Mouse (Mus musculus) megakaryocyte, embryonic 14.5 days (primary cell): ENCODE data around the gene Oaf.

Experiments used
- FLI1 ChIP-seq: IDR thresholded peaks from 2 replicates; pipeline ENCODE4 v1.6.1; 2012; ENCODE audit warnings: low read length, inconsistent platforms, mixed read lengths
- GATA1 ChIP-seq: IDR thresholded peaks from 3 replicates; pipeline ENCODE4 v1.6.1; 2012; ENCODE audit warnings: mixed read lengths, low read length, inconsistent platforms, borderline replicate concordance

DNA sequence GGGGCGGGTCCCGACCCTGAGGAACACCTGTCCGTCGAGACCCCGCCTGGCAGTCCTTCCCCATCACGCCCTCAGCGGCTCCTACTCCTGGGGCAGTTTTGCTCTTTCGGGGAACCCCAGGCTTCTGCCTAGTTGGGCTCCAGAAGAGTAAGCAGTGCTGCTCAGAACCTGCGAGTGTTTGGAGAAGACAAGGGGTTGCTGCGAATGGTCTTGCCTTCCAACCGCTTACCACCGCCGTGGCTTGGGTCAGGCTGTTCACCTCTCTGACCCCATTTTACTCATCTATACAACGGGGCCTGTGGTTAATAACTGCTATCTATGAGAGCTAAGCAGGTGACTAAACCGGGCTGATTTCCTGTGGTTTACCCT is 33.7 kb downstream of the Oaf start:
- TF ChIP-seq GATA1 (no peak), FLI1 (no peak)
